Mouse (Mus musculus) inflammation-experienced regulatory T-cells, adult 6 months (primary cell): ENCODE results near the gene Cxcr3. TPM values are rescaled to one million over a fixed set of nuclear protein-coding genes. Genes with fewer than 3 reads are reported as not detected.
A peak's percentile ranks its signal among the peaks of the same experiment; 100 is the strongest.

Experiments
- ATAC-seq: one replicate; pipeline ENCODE4 v1.8.0; 2017
- polyA plus RNA-seq, 3 experiments: library from polyadenylated mRNA; unstranded; fragments of 100-300 nt; shearing (Covaris generic); gene quantifications; one replicate each; pipeline ENCODE4 v1.2.1; 2017

The Cxcr3 gene
- polyA plus RNA-seq = 100 to 1,000 TPM; 176 to 419 (median 200) TPM

- ATAC-seq = peak; percentile 54
Measured at GRCm38 (mm10) chrX:101733828-101734319, at the start of gene Cxcr3. Cxcr3 (minus strand) TSS chrX:101734269.

- ATAC-seq = peak; percentile 41
Measured at GRCm38 (mm10) chrX:101772035-101772434, 38.0 kb upstream of the Cxcr3 start.

GRCm38 (mm10) chrX:101770307-101770706, 36.2 kb upstream of the Cxcr3 start:
- ATAC-seq = no peak

GRCm38 (mm10) chrX:101769478-101769877, 35.4 kb upstream of the Cxcr3 start:
- no peak for ATAC-seq

- peak; percentile 66 for ATAC-seq
Measured at GRCm38 (mm10) chrX:101767280-101767679, 33.2 kb upstream of the Cxcr3 start.

GRCm38 (mm10) chrX:101765111-101765510, 31.0 kb upstream of the Cxcr3 start:
- ATAC-seq = no peak

GRCm38 (mm10) chrX:101764621-101765020, 30.6 kb upstream of the Cxcr3 start:
- ATAC-seq = peak; percentile 20

- ATAC-seq = peak; percentile 54
Measured at GRCm38 (mm10) chrX:101754478-101754877, 20.4 kb upstream of the Cxcr3 start.

- no peak for ATAC-seq
Measured at GRCm38 (mm10) chrX:101750144-101750543, 16.1 kb upstream of the Cxcr3 start.

- no peak for ATAC-seq
Measured at GRCm38 (mm10) chrX:101741064-101741433, 7.0 kb upstream of the Cxcr3 start.

GRCm38 (mm10) chrX:101740335-101741063, 6.4 kb upstream of the Cxcr3 start:
- ATAC-seq = no peak

- peak; percentile 59 for ATAC-seq
Measured at GRCm38 (mm10) chrX:101737201-101737600, 3.1 kb upstream of the Cxcr3 start.

GRCm38 (mm10) chrX:101734981-101735380, 912 bp upstream of the Cxcr3 start:
- no peak for ATAC-seq

GRCm38 (mm10) chrX:101733288-101733687, 781 bp downstream of the Cxcr3 start:
- ATAC-seq = no peak

- no peak for ATAC-seq
Measured at GRCm38 (mm10) chrX:101732644-101733043, 1.4 kb downstream of the Cxcr3 start.

GRCm38 (mm10) chrX:101730010-101730409, 4.1 kb downstream of the Cxcr3 start:
- ATAC-seq = no peak

- no peak for ATAC-seq
Measured at GRCm38 (mm10) chrX:101720401-101720800, 13.7 kb downstream of the Cxcr3 start.

- no peak for ATAC-seq
Measured at GRCm38 (mm10) chrX:101705111-101705510, 29.0 kb downstream of the Cxcr3 start.

- no peak for ATAC-seq
Measured at GRCm38 (mm10) chrX:101698232-101698631, 35.8 kb downstream of the Cxcr3 start.

- ATAC-seq = no peak
Measured at GRCm38 (mm10) chrX:101697537-101697936, 36.5 kb downstream of the Cxcr3 start.

GRCm38 (mm10) chrX:101695686-101696085, 38.4 kb downstream of the Cxcr3 start:
- ATAC-seq = no peak
